Mouse (Mus musculus) E14TG2a.4 (cell line): ENCODE results near the gene Pja2.

ENCODE experiments used
- CTCF ChIP-seq: conservative IDR thresholded peaks from 2 replicates; pipeline ENCODE4 v1.5.1; 2014; ENCODE audit warnings: low read length
- POU5F1 ChIP-seq: IDR thresholded peaks from 2 replicates; pipeline ENCODE4 v1.6.1; 2014; ENCODE audit warnings: low read length, borderline replicate concordance

GRCm38 (mm10) chr17:64361911-64362425, 30.3 kb upstream of the Pja2 start:
- no peak for TF ChIP-seq CTCF
- no peak for TF ChIP-seq POU5F1
